Comparison of ENCODE assay signal across 21 mouse cellular contexts in genomic region chr2:114019474-114020209, GRCm38 (mm10). TPM values are rescaled to one million over a fixed set of nuclear protein-coding genes. Genes with fewer than 3 reads are reported as not detected.
DNase-seq lines count a peak whose midpoint lies in the region; ATAC-seq lines count a peak whose summit lies in the region.
"Had no signal": no experiment of that assay in that cellular context is flagged by ENCODE, and none has a peak within 500 bp of the region (broad histone marks: within the 10 kb centered on the region; RNA-seq: fewer than 3 reads in every experiment).

No protein-coding gene starts in this region.

- H3K9me3 ChIP-seq in forebrain, embryonic 11.5 days (ENCODE audit: control insufficient read depth, low read length), result no peaks in the 10 kb centered on the region
- no peaks in the 10 kb centered on the region for H3K9me3 ChIP-seq in forebrain, embryonic 10.5 days
- H3K9me3 ChIP-seq in midbrain, embryonic 11.5 days (ENCODE audit: control insufficient read depth, low read length), result no peaks in the 10 kb centered on the region
- H3K9me3 ChIP-seq in midbrain, embryonic 16.5 days (replicated peaks; ENCODE audit: control insufficient read depth, low read length, poor library complexity, severe bottlenecking), result no peaks in the 10 kb centered on the region
- no peaks in the 10 kb centered on the region for H3K9me3 ChIP-seq in forebrain, embryonic 15.5 days
- H3K9me3 ChIP-seq: embryonic facial prominence, embryonic 15.5 days; liver, embryonic 12.5 days had no signal

- no peaks in the 10 kb centered on the region for H3K36me3 ChIP-seq in forebrain, embryonic 11.5 days (ENCODE audit: control insufficient read depth, insufficient read depth, low read length)
- no peaks in the 10 kb centered on the region for H3K36me3 ChIP-seq in forebrain, embryonic 10.5 days (replicated peaks)
- no peaks in the 10 kb centered on the region for H3K36me3 ChIP-seq in midbrain, embryonic 11.5 days (ENCODE audit: control insufficient read depth, insufficient read depth, low read length)
- H3K36me3 ChIP-seq in midbrain, embryonic 16.5 days (ENCODE audit: control insufficient read depth, insufficient read depth, low read length), result no peaks in the 10 kb centered on the region; the same call in none of the 2 replicates
- H3K36me3 ChIP-seq in forebrain, embryonic 15.5 days, result no peaks in the 10 kb centered on the region
- H3K36me3 ChIP-seq: embryonic facial prominence, embryonic 15.5 days; liver, embryonic 12.5 days had no signal

- H3K4me2 ChIP-seq in forebrain, embryonic 11.5 days (ENCODE audit: low read depth, low read length, severe bottlenecking), result no peak overlapping the region
- H3K4me2 ChIP-seq in midbrain, embryonic 11.5 days, result no peak overlapping the region
- no peak overlapping the region for H3K4me2 ChIP-seq in midbrain, embryonic 16.5 days (ENCODE audit: low read length)
- no peak overlapping the region for H3K4me2 ChIP-seq in forebrain, embryonic 15.5 days (replicated peaks)
- H3K4me2 ChIP-seq: embryonic facial prominence, embryonic 15.5 days; liver, embryonic 12.5 days had no signal

- DNase-seq in forebrain, embryonic 11.5 days (ENCODE audit: low spot score), result no peak
- DNase-seq in forebrain, embryonic 10.5 days (ENCODE audit: extremely low spot score, low spot score), result no peak
- peak; percentile 65 for DNase-seq in midbrain, embryonic 11.5 days (ENCODE audit: low spot score, missing footprints)
- DNase-seq in retina, postnatal 7 days (ENCODE audit: low read depth, low spot score), result peak; percentile 13
- DNase-seq: adrenal gland, postnatal 14 days; cerebellum, adult 11-12 months; cerebellum, postnatal 36 days; kidney, adult 8-10 months; kidney, postnatal 36 days; left cerebral cortex, postnatal 4 days; lung, adult 2 months; thymus, postnatal 14 days had no signal

- ATAC-seq in forebrain, embryonic 11.5 days (replicated peaks; ENCODE audit: low FRiP score), result 0 out of 2 replicates have a peak, but pooled peaks have one; percentile 11
- no peak for ATAC-seq in midbrain, embryonic 11.5 days (ENCODE audit: low FRiP score)
- no peak for ATAC-seq in midbrain, embryonic 16.5 days
- ATAC-seq in forebrain, embryonic 15.5 days (replicated peaks), result peak; percentile 81
- no peak for ATAC-seq in inflammation-experienced regulatory T-cells, adult 6 months
- ATAC-seq: activated CD4-positive, CD25-positive, alpha-beta regulatory T cell, adult 4 months; CD4-positive, CD25-positive, alpha-beta regulatory T cell, adult 4 months; liver, embryonic 12.5 days had no signal

- no peak overlapping the region for H3K27ac ChIP-seq in forebrain, embryonic 11.5 days (ENCODE audit: low read depth, low read length)
- H3K27ac ChIP-seq in forebrain, embryonic 10.5 days, result no peak overlapping the region
- no peak overlapping the region for H3K27ac ChIP-seq in midbrain, embryonic 11.5 days (ENCODE audit: low read depth, low read length)
- H3K27ac ChIP-seq in midbrain, embryonic 16.5 days (ENCODE audit: low read length), result no peak overlapping the region
- H3K27ac ChIP-seq in forebrain, embryonic 15.5 days (replicated peaks), result peak overlapping the region; percentile 52
- H3K27ac ChIP-seq: embryonic facial prominence, embryonic 15.5 days; liver, embryonic 12.5 days had no signal

- no peak overlapping the region for H3K9ac ChIP-seq in forebrain, embryonic 11.5 days (ENCODE audit: low read length)
- H3K9ac ChIP-seq in midbrain, embryonic 11.5 days (ENCODE audit: low read length), result no peak overlapping the region
- no peak overlapping the region for H3K9ac ChIP-seq in midbrain, embryonic 16.5 days (ENCODE audit: low read depth, low read length)
- no peak overlapping the region for H3K9ac ChIP-seq in forebrain, embryonic 15.5 days (replicated peaks)
- H3K9ac ChIP-seq: embryonic facial prominence, embryonic 15.5 days; liver, embryonic 12.5 days had no signal

- peaks cover 2% of the 10 kb centered on the region for H3K27me3 ChIP-seq in forebrain, embryonic 11.5 days (ENCODE audit: control insufficient read depth, insufficient read depth, low read length)
- peaks cover 29% of the 10 kb centered on the region for H3K27me3 ChIP-seq in forebrain, embryonic 10.5 days (ENCODE audit: poor library complexity, severe bottlenecking)
- peaks cover 1% of the 10 kb centered on the region for H3K27me3 ChIP-seq in midbrain, embryonic 11.5 days (ENCODE audit: control insufficient read depth, insufficient read depth, low read length)
- no peaks in the 10 kb centered on the region for H3K27me3 ChIP-seq in midbrain, embryonic 16.5 days (ENCODE audit: control insufficient read depth, insufficient read depth, low read depth, low read length)
- peaks cover 5% of the 10 kb centered on the region; the same call in 1 of the 2 replicates for H3K27me3 ChIP-seq in forebrain, embryonic 15.5 days

- WGBS in forebrain, embryonic 11.5 days, result 81% methylated on average over 11 of the region's 11 CpGs
- WGBS in forebrain, embryonic 10.5 days, result 89% methylated on average over 11 of the region's 11 CpGs
- 85% methylated on average over 11 of the region's 11 CpGs for WGBS in midbrain, embryonic 11.5 days
- WGBS in midbrain, embryonic 16.5 days, result 55% methylated on average over 11 of the region's 11 CpGs
- 54% methylated on average over 11 of the region's 11 CpGs for WGBS in forebrain, embryonic 15.5 days

- no peak overlapping the region for H3K4me3 ChIP-seq in forebrain, embryonic 11.5 days (ENCODE audit: low read depth, low read length)
- no peak overlapping the region for H3K4me3 ChIP-seq in forebrain, embryonic 10.5 days
- no peak overlapping the region for H3K4me3 ChIP-seq in midbrain, embryonic 11.5 days (ENCODE audit: low read depth, low read length)
- no peak overlapping the region for H3K4me3 ChIP-seq in midbrain, embryonic 16.5 days (ENCODE audit: low read depth, low read length)
- no peak overlapping the region for H3K4me3 ChIP-seq in forebrain, embryonic 15.5 days
- H3K4me3 ChIP-seq: embryonic facial prominence, embryonic 15.5 days; liver, embryonic 12.5 days; myocyte had no signal

- no peaks in the 10 kb centered on the region for H3K4me1 ChIP-seq in forebrain, embryonic 11.5 days (replicated peaks; ENCODE audit: control insufficient read depth, insufficient read depth, low read length)
- H3K4me1 ChIP-seq in forebrain, embryonic 10.5 days, result peaks cover 7% of the 10 kb centered on the region
- H3K4me1 ChIP-seq in midbrain, embryonic 11.5 days (ENCODE audit: control insufficient read depth, insufficient read depth, low read length), result no peaks in the 10 kb centered on the region
- H3K4me1 ChIP-seq in midbrain, embryonic 16.5 days (ENCODE audit: control insufficient read depth, insufficient read depth, low read length), result peaks cover 11% of the 10 kb centered on the region; the same call in 1 of the 2 replicates
- peaks cover 18% of the 10 kb centered on the region for H3K4me1 ChIP-seq in forebrain, embryonic 15.5 days
- H3K4me1 ChIP-seq: embryonic facial prominence, embryonic 15.5 days; liver, embryonic 12.5 days had no signal

RNA-seq across cellular contexts. Expression of gene Gjd2, which starts 6.2 kb away (rescaled TPM):
- 1.4 TPM in 2 replicates for polyA plus RNA-seq in forebrain, embryonic 11.5 days (2014; fragmentation: Nextera tagmentation; extraction: Ambion mirVana)
- 0.23 and 0.30 TPM in 2 replicates for polyA plus RNA-seq in forebrain, embryonic 10.5 days (2016; fragmentation: Nextera tagmentation; extraction: Ambion mirVana)
- polyA plus RNA-seq in midbrain, embryonic 11.5 days (2014; fragmentation: Nextera tagmentation; extraction: Ambion mirVana), result 0.82 and 1.1 TPM in 2 replicates
- 10.5 and 11.9 TPM in 2 replicates for polyA plus RNA-seq in midbrain, embryonic 16.5 days (2015; fragmentation: Nextera tagmentation; extraction: Ambion mirVana)
- 3.4 and 3.6 TPM in 2 replicates for polyA plus RNA-seq in forebrain, embryonic 15.5 days (2015; fragmentation: Nextera tagmentation; extraction: Ambion mirVana)
- polyA plus RNA-seq in inflammation-experienced regulatory T-cells, adult 6 months (2017; shearing (Covaris generic)), result not detected
- polyA plus RNA-seq: activated CD4-positive, CD25-positive, alpha-beta regulatory T cell, adult 4 months; CD4-positive, CD25-positive, alpha-beta regulatory T cell, adult 4 months; myocyte; small intestine, adult 2 months had no signal

RNA-seq across cellular contexts. Expression of gene Actc1, which starts 33.7 kb away (rescaled TPM):
- 0.71 and 0.84 TPM in 2 replicates for polyA plus RNA-seq in forebrain, embryonic 11.5 days (2014; fragmentation: Nextera tagmentation; extraction: Ambion mirVana)
- 1.5 and 1.6 TPM in 2 replicates for polyA plus RNA-seq in forebrain, embryonic 10.5 days (2016; fragmentation: Nextera tagmentation; extraction: Ambion mirVana)
- polyA plus RNA-seq in midbrain, embryonic 11.5 days (2014; fragmentation: Nextera tagmentation; extraction: Ambion mirVana), result 1.6 and 2.0 TPM in 2 replicates
- 0.51 and 0.97 TPM in 2 replicates for polyA plus RNA-seq in midbrain, embryonic 16.5 days (2015; fragmentation: Nextera tagmentation; extraction: Ambion mirVana)
- polyA plus RNA-seq in forebrain, embryonic 15.5 days (2015; fragmentation: Nextera tagmentation; extraction: Ambion mirVana), result 2.4 and 22.2 TPM in 2 replicates
- polyA plus RNA-seq in inflammation-experienced regulatory T-cells, adult 6 months (2017; shearing (Covaris generic)), result not detected
- polyA plus RNA-seq: activated CD4-positive, CD25-positive, alpha-beta regulatory T cell, adult 4 months; CD4-positive, CD25-positive, alpha-beta regulatory T cell, adult 4 months had no signal

Comparison
In these comparisons a context has a peak if more than half of its experiments do, and no peak if none do; other contexts are left out.
1. ATAC-seq: peak in forebrain, embryonic 11.5 days (single experiment) and forebrain, embryonic 15.5 days (single experiment); none in midbrain, embryonic 11.5 days (single experiment), midbrain, embryonic 16.5 days (single experiment) and inflammation-experienced regulatory T-cells, adult 6 months (single experiment).
2. DNase-seq: peak in midbrain, embryonic 11.5 days (single experiment) and retina, postnatal 7 days (single experiment); none in forebrain, embryonic 11.5 days (single experiment) and forebrain, embryonic 10.5 days (single experiment).